Mouse (Mus musculus): ENCODE results near the gene Pou1f1. TPM values are rescaled to one million over a fixed set of nuclear protein-coding genes. Genes with fewer than 3 reads are reported as not detected.

The Pou1f1 gene
- polyA plus RNA-seq, 1 experiment from 2014 or later = not detected

- H3K27ac ChIP-seq = no peak overlapping the region
- 77% methylated on average over 4 of the region's 4 CpGs for WGBS
Measured at GRCm38 (mm10) chr16:65568853-65569252, 48.5 kb downstream of the Pou1f1 start.

GRCm38 (mm10) chr16:65577298-65578029 lies 57.2 kb downstream of the Pou1f1 start:
- no peak overlapping the region for H3K4me2 ChIP-seq
- H3K4me1 ChIP-seq = no peaks in the 10 kb centered on the region
- no peaks in the 10 kb centered on the region for H3K36me3 ChIP-seq (ENCODE audit: poor library complexity, severe bottlenecking)
- H3K27ac ChIP-seq = no peak overlapping the region
- H3K4me3 ChIP-seq = no peak overlapping the region
- H3K9me3 ChIP-seq (replicated peaks) = no peaks in the 10 kb centered on the region
- H3K9ac ChIP-seq = no peak overlapping the region
- no peak for ATAC-seq
- H3K27me3 ChIP-seq = no peaks in the 10 kb centered on the region
- 50% methylated on average over 6 of the region's 6 CpGs for WGBS

More at GRCm38 (mm10) chr16:65568853-65569252, 48.5 kb downstream of the Pou1f1 start:
- Histone ChIP-seq H3K9me3 (replicated peaks) (no peaks in the 10 kb centered on the region), H3K4me1 (no peaks in the 10 kb centered on the region), H3K36me3 (ENCODE audit: poor library complexity, severe bottlenecking) (no peaks in the 10 kb centered on the region), H3K4me2 (no peak overlapping the region), H3K9ac (no peak overlapping the region), H3K4me3 (no peak overlapping the region), H3K27me3 (no peaks in the 10 kb centered on the region)
- ATAC-seq = no peak

Other genes with a start within 250 kb of the Pou1f1 start
- gene Chmp2b, start 42.2 kb downstream of the Pou1f1 start, polyA plus RNA-seq (2015; fragmentation: Nextera tagmentation; extraction: Ambion mirVana) = 32.6 and 35.2 TPM in 2 replicates

Data from forebrain, embryonic 13.5 days (tissue).